Mouse (Mus musculus) cerebellum, adult 2 months (tissue): ENCODE measurements around the gene Faah.

Experiments used
- CTCF ChIP-seq: fragments of 200-500 bp; IDR thresholded peaks from 2 replicates; pipeline ENCODE4 v1.5.1; 2011; ENCODE audit warnings: low read depth, mild to moderate bottlenecking, control low read depth, low read length, moderate library complexity, borderline replicate concordance; ENCODE audit not compliant: insufficient read depth
- POLR2A ChIP-seq: fragments of 200-500 bp; IDR thresholded peaks from 2 replicates; pipeline ENCODE4 v1.6.1; 2011; ENCODE audit warnings: low read length, control low read depth, borderline replicate concordance; ENCODE audit not compliant: insufficient read depth

- TF ChIP-seq POLR2A (no peak), CTCF (no peak)
Observed at GRCm38 (mm10) chr4:115938276-115939160, 79.2 kb downstream of the Faah start.
